Mouse (Mus musculus): Measurements from ENCODE around the gene Psma6.

GRCm38 (mm10) chr12:55392120-55392519 lies 8.1 kb downstream of the Psma6 start:
- TF ChIP-seq CEBPB (IDR thresholded peaks at IDR 0.05; ENCODE audit: insufficient read depth, poor library complexity, severe bottlenecking), result no peak
- no peak for TF ChIP-seq USF1 (IDR thresholded peaks at IDR 0.05; ENCODE audit: low read depth)
- no peak for TF ChIP-seq SRF (IDR thresholded peaks at IDR 0.05; ENCODE audit: control insufficient read depth, insufficient read length, low read depth)

Data from myocyte (in vitro differentiated cells).